8 mouse cellular contexts compared by ENCODE assay signal in the genomic region with DNA sequence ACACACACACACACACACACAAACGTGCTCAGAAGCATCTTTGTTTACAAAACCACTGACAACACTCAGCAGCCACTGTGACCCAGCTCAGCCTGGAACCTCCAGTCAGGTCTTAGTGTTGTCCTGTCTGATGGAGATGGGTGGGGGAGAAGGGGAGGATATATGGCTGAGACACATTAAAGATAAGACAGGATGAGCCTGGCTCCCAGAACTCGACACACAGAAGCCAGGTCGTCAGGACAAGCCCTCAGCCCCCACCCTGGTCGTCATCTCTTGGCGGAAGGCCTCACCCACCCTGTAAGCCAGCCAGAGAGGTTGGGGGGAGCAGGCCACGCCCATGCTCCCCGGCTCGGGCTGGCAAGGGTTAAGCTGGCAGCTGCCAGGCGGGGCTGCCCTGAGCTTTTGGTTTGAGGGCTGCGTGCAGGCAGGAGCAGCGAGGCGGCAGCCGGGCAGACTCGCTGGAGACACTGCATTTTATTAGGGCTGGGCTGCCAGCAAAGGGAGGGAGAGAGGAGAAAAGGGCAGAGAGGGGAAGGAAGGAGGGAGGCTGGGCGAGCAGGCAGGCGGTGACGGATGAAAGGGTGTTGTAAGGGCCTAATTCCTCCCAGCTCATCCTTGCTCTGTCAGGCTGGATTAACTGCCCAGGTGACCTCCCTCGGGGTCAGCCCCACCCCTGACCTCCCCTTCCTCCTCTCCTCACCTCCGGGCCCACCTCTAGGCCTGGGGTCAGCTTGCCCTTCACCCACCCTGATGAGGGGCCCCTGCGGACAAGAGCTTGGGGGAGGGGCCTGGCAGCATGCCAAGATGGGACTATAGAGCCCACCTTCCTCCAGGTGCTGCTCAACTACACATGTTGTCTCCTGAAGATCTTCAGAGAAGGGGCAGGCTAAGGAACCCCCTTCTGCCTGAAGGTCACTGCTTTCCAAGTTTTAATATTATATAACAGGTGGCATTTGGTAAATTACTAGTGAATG. TPM values are rescaled to one million over a fixed set of nuclear protein-coding genes. Genes with fewer than 3 reads are reported as not detected.
A peak's percentile ranks its signal among the peaks of the same experiment; 100 is the strongest.
DNase-seq lines count a peak whose midpoint lies in the region; ATAC-seq and TF ChIP-seq lines count a peak whose summit lies in the region.

No protein-coding gene starts in this region.

- no peak for TF ChIP-seq CTCF in thymus, adult 2 months (IDR thresholded peaks at IDR 0.05; ENCODE audit: borderline replicate concordance, control insufficient read depth, extremely low read depth, insufficient read depth, low read length, poor library complexity)
- no peak for TF ChIP-seq CTCF in intestine, postnatal 0 days (IDR thresholded peaks at IDR 0.05; ENCODE audit: low read depth)

- DNase-seq in cerebellum, postnatal 10 days: peak; percentile 76 to 81
- no peak for DNase-seq in cerebellum, adult 11-12 months
- DNase-seq in thymus, postnatal 4 days: peak; percentile 46
- DNase-seq in thymus, adult 2 months: no peak
- DNase-seq in ovary, postnatal 14 days (ENCODE audit: low spot score): no peak
- no peak for DNase-seq in spleen, postnatal 10 days (ENCODE audit: low spot score in 2 of 2)

- no peaks in the 10 kb centered on the region for H3K9me3 ChIP-seq in intestine, postnatal 0 days (ENCODE audit: control insufficient read depth)
- H3K9me3 ChIP-seq in neural tube, embryonic 14.5 days (ENCODE audit: control insufficient read depth, low read length): no peaks in the 10 kb centered on the region

- WGBS in thymus, adult 2 months: 3% methylated on average over 20 of the region's 20 CpGs
- 4% methylated on average over 19 of the region's 20 CpGs for WGBS in intestine, postnatal 0 days
- under 1% methylated on average over 20 of the region's 20 CpGs for WGBS in neural tube, embryonic 14.5 days

- ATAC-seq in intestine, postnatal 0 days: no peak
- peak; percentile 56; the same call in 1 of the 2 replicates for ATAC-seq in neural tube, embryonic 14.5 days (ENCODE audit: low read depth)

- H3K36me3 ChIP-seq in thymus, adult 2 months (ENCODE audit: control insufficient read depth, insufficient read depth, low read length): no peaks in the 10 kb centered on the region
- no peaks in the 10 kb centered on the region for H3K36me3 ChIP-seq in intestine, postnatal 0 days (ENCODE audit: control insufficient read depth, insufficient read depth)
- no peaks in the 10 kb centered on the region for H3K36me3 ChIP-seq in neural tube, embryonic 14.5 days (ENCODE audit: control insufficient read depth, insufficient read depth, low read length)

- H3K27ac ChIP-seq in thymus, adult 2 months (ENCODE audit: control insufficient read depth, insufficient read depth, low read length): no peak overlapping the region
- no peak overlapping the region for H3K27ac ChIP-seq in intestine, postnatal 0 days (ENCODE audit: low read depth, low read length)
- H3K27ac ChIP-seq in neural tube, embryonic 14.5 days (ENCODE audit: low read depth, low read length): no peak overlapping the region

- peak overlapping the region; percentile 21 for H3K4me2 ChIP-seq in intestine, postnatal 0 days (replicated peaks; ENCODE audit: low read depth)
- peak overlapping the region; percentile 35 for H3K4me2 ChIP-seq in neural tube, embryonic 14.5 days (ENCODE audit: low read depth, low read length)

- H3K27me3 ChIP-seq in thymus, adult 2 months (ENCODE audit: control insufficient read depth, insufficient read depth, low read length): peaks cover 6% of the 10 kb centered on the region; the same call in 1 of the 2 replicates
- peaks cover 60% of the 10 kb centered on the region for H3K27me3 ChIP-seq in intestine, postnatal 0 days (replicated peaks; ENCODE audit: control insufficient read depth, insufficient read depth, low read length)
- H3K27me3 ChIP-seq in neural tube, embryonic 14.5 days (ENCODE audit: control insufficient read depth, insufficient read depth, low read length): peaks cover 30% of the 10 kb centered on the region

- H3K4me3 ChIP-seq in thymus, adult 2 months (ENCODE audit: control insufficient read depth, insufficient read depth, low read length): no peak overlapping the region
- no peak overlapping the region for H3K4me3 ChIP-seq in intestine, postnatal 0 days (ENCODE audit: low read depth, low read length)
- no peak overlapping the region for H3K4me3 ChIP-seq in neural tube, embryonic 14.5 days (ENCODE audit: low read depth, low read length)

- TF ChIP-seq POLR2A in thymus, adult 2 months (IDR thresholded peaks at IDR 0.05; ENCODE audit: control insufficient read depth, extremely low read depth, insufficient read depth, low read length, poor library complexity): no peak

- H3K4me1 ChIP-seq in thymus, adult 2 months (replicated peaks; ENCODE audit: control insufficient read depth, insufficient read depth, low read length): peaks cover 6% of the 10 kb centered on the region
- peaks cover 2% of the 10 kb centered on the region; the same call in 1 of the 2 replicates for H3K4me1 ChIP-seq in intestine, postnatal 0 days (replicated peaks; ENCODE audit: control insufficient read depth, insufficient read depth, low read length)
- H3K4me1 ChIP-seq in neural tube, embryonic 14.5 days (ENCODE audit: control insufficient read depth, insufficient read depth, low read length): 0 out of 2 replicates have a peak, but pooled peaks cover 6% of the 10 kb centered on the region

- H3K9ac ChIP-seq in intestine, postnatal 0 days (ENCODE audit: low read depth, low read length): no peak overlapping the region
- H3K9ac ChIP-seq in neural tube, embryonic 14.5 days (replicated peaks; ENCODE audit: low read depth, low read length): peak overlapping the region; percentile 32; the same call in 1 of the 2 replicates

RNA-seq across cellular contexts. Expression of a gene that starts 6.6 kb away (rescaled TPM):
- polyA plus RNA-seq in thymus, adult 2 months (2012; rRNA removed): 0.91 and 1.0 TPM in 2 replicates
- polyA plus RNA-seq in intestine, postnatal 0 days (2015; fragmentation: Nextera tagmentation; extraction: Ambion mirVana): 0.30 and 0.44 TPM in 2 replicates
- polyA plus RNA-seq in neural tube, embryonic 14.5 days (2014; fragmentation: Nextera tagmentation; extraction: Ambion mirVana): 0.23 TPM in 1 of 2 replicates, not detected in the other

RNA-seq across cellular contexts. Expression of a gene that starts 19.5 kb away (rescaled TPM):
- 0.23 and 0.34 TPM in 2 replicates for polyA plus RNA-seq in thymus, adult 2 months (2012; rRNA removed)
- not detected in 2 replicates for polyA plus RNA-seq in intestine, postnatal 0 days (2015; fragmentation: Nextera tagmentation; extraction: Ambion mirVana)
- polyA plus RNA-seq in neural tube, embryonic 14.5 days (2014; fragmentation: Nextera tagmentation; extraction: Ambion mirVana): not detected in 2 replicates

RNA-seq across cellular contexts. Expression of a gene that starts 50.0 kb away (rescaled TPM):
- 17.0 and 17.1 TPM in 2 replicates for polyA plus RNA-seq in thymus, adult 2 months (2012; rRNA removed)
- polyA plus RNA-seq in intestine, postnatal 0 days (2015; fragmentation: Nextera tagmentation; extraction: Ambion mirVana): 51.3 and 57.9 TPM in 2 replicates
- polyA plus RNA-seq in neural tube, embryonic 14.5 days (2014; fragmentation: Nextera tagmentation; extraction: Ambion mirVana): 13.8 and 13.9 TPM in 2 replicates

Comparison
In these comparisons a context has a peak if more than half of its experiments do, and no peak if none do; other contexts are left out.
1. DNase-seq: peak in cerebellum, postnatal 10 days (2 of 2) and thymus, postnatal 4 days (single experiment); none in cerebellum, adult 11-12 months (single experiment), thymus, adult 2 months (single experiment), ovary, postnatal 14 days (single experiment) and spleen, postnatal 10 days (0 of 2).